Mouse (Mus musculus): Measurements from ENCODE around the gene Lgals9. TPM values are rescaled to one million over a fixed set of nuclear protein-coding genes. Genes with fewer than 3 reads are reported as not detected.

The Lgals9 gene
- total RNA-seq, 2 experiments from 2014 or later: 6.6 to 10.1 TPM

- peak overlapping the region; percentile 66 for H3K27ac ChIP-seq
- H3K4me3 ChIP-seq: peak overlapping the region; percentile 71
- no peak for DNase-seq
- intact Hi-C loops (cut with DNase I): loop anchor here (10.0 kb wide), 1 partner anchor 359 kb away; no protein-coding TSS in a partner anchor
- TF ChIP-seq CTCF (IDR thresholded peaks at IDR 0.05): no peak
Measured at GRCm38 (mm10) chr11:78924111-78924510, 60.6 kb downstream of the Lgals9 start.

GRCm38 (mm10) chr11:78922678-78923407 lies 61.9 kb downstream of the Lgals9 start:
- DNase-seq: peak; percentile 57
- H3K27ac ChIP-seq: no peak overlapping the region
- peak; percentile 89; the same call in 1 of the 2 replicates for TF ChIP-seq CTCF (IDR thresholded peaks at IDR 0.05)
- H3K4me3 ChIP-seq: no peak overlapping the region
- intact Hi-C loops (cut with DNase I): loop anchor here (2.0 to 10.0 kb wide), 2 partner anchors 66 to 358 kb away; no protein-coding TSS in a partner anchor

GRCm38 (mm10) chr11:78920411-78920939 lies 64.3 kb downstream of the Lgals9 start, which contains the start of gene Nos2:
Gene Nos2, plus strand, starts transcription at chr11:78920787.
- H3K4me3 ChIP-seq: no peak within 1 kb of the TSS
- intact Hi-C loops (cut with DNase I): loop anchor here (10.0 kb wide), 1 partner anchor 356 kb away; no protein-coding TSS in a partner anchor
- TF ChIP-seq CTCF (IDR thresholded peaks at IDR 0.05): no peak
- no peak within 1 kb of the TSS for H3K27ac ChIP-seq
- DNase-seq: peak; percentile 24

DNA sequence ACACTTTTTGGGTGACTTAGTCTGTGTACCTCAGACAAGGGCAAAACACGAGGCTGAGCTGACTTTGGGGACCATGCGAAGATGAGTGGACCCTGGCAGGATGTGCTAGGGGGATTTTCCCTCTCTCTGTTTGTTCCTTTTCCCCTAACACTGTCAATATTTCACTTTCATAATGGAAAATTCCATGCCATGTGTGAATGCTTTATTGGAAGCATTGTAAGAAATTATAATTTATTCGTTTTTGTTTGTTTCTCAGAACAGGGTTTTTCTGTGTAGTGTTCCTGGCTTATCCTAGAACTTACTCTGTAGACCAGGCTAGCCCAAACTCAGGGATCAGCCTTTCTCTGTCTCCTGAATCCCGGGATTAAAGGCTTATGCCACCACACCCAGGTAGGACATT lies 65.0 kb downstream of the Lgals9 start:
- intact Hi-C loops (cut with DNase I): loop anchor here (10.0 kb wide), 1 partner anchor 355 kb away; no protein-coding TSS in a partner anchor
- H3K27ac ChIP-seq: no peak overlapping the region
- DNase-seq: no peak
- H3K4me3 ChIP-seq: no peak overlapping the region
- TF ChIP-seq CTCF (IDR thresholded peaks at IDR 0.05): no peak

- H3K27ac ChIP-seq: no peak overlapping the region
- no peak for TF ChIP-seq CTCF (IDR thresholded peaks at IDR 0.05)
- no peak overlapping the region for H3K4me3 ChIP-seq
- intact Hi-C loops (cut with DNase I): no loop called here
- no peak for DNase-seq
Measured at GRCm38 (mm10) chr11:78916410-78916809, 68.3 kb downstream of the Lgals9 start.

DNA sequence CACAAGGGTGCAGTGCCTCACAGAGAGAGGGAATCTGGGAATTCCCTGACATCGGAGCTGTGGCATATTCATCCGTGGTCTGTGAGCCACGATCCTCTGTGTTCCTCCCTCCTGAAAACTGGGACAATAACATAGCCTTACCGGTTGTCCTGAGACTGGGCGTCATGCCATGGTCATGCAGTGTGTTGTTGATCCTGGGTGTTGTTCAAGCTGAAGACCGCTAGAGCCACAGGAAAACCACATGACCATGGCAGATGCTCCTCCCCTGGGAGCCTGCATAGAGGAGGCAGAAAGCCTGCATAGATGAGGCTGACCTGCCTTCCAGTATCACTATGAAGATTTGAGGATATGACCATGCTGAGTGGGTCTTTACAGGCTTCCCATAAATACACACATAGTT lies 69.3 kb downstream of the Lgals9 start:
- DNase-seq: no peak
- intact Hi-C loops (cut with DNase I): no loop called here
- no peak overlapping the region for H3K4me3 ChIP-seq
- TF ChIP-seq CTCF (IDR thresholded peaks at IDR 0.05): no peak
- no peak overlapping the region for H3K27ac ChIP-seq

Other genes starting within 250 kb of the Lgals9 start
- 10 to 100 TPM in 1 of 2 experiments, 1 to 10 TPM in 1; 9.8 to 13.0 TPM for gene Ccnq, start 233.2 kb downstream of the Lgals9 start, total RNA-seq (2021)
- 10 to 100 TPM; 15.0 to 15.3 TPM for gene Lyrm9, start 158.4 kb downstream of the Lgals9 start, total RNA-seq (2021)
- gene Nos2, start 64.2 kb downstream of the Lgals9 start, total RNA-seq (2021): 1 to 10 TPM in 1 of 2 experiments, under 1 TPM in 1; 0.64 to 1.4 TPM
- 10 to 100 TPM; 92.9 to 98.3 TPM for gene Ksr1, start 161.5 kb upstream of the Lgals9 start, total RNA-seq (2021)